Mouse (Mus musculus): ENCODE data around the gene Hist3h2a.

DNA sequence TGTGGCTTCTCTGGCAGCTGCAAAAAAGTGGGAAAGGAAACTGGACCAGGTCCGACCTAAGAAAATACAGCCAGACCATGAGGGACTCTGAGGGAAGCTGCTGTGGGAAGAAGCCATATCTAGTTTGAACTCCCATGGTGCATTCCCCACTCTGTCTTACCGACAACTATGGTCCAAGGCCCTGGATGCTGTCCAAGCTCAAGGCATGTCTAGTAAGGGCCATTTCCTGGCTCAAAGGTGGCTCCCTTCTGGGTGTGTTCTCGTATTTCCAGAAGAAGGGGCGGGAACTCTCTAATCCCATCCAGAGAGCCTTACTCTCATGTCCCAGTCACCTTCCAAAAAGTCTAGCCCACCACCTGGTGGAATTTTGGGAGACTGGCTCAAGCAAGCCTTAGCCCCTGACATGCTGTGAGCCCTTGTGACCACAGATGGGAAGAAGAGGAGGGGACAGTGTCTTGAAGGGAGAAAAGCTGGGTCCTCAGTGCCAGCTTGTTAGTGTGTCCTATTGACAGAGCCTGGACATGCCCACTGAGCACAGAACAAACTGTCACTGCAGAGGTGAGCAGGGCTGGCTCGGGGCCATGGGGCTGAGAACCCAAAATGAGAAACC, 26.0 kb downstream of the Hist3h2a start:
- TF ChIP-seq CTCF (IDR thresholded peaks at IDR 0.05; ENCODE audit: low read depth, low read length) (no peak), EP300 (IDR thresholded peaks at IDR 0.05; ENCODE audit: insufficient read depth, low read depth, low read length) (no peak), POLR2A (IDR thresholded peaks at IDR 0.05; ENCODE audit: insufficient read depth, low read length) (no peak)

Data from ES-Bruce4 (cell line).